ENCODE assay signal across 30 mouse cellular contexts in the genomic region with DNA sequence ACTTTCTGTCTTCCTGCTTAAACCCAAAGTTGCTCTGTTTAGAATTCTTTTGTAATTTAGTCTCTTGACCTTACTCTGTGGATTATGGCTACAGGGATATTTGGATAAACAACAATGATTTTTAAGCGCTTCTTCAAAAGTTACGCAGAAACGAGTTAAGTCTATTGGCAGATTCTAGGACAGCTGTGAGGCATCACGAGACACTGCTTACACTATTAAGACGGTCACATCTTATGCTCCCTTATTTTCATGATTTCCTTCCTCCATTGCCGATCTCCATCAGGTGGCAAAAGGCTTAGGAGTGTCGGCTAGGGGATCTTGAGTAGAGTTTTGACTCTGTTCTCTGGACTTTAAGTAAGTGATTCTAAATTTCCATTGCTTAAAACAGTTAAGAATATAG. TPM values are rescaled to one million over a fixed set of nuclear protein-coding genes. Genes with fewer than 3 reads are reported as not detected.
A peak's percentile ranks its signal among the peaks of the same experiment; 100 is the strongest.
DNase-seq lines count a peak whose midpoint lies in the region; ATAC-seq and TF ChIP-seq lines count a peak whose summit lies in the region.
"Had no signal": no experiment of that assay in that cellular context is flagged by ENCODE, and none has a peak within 500 bp of the region (broad histone marks: within the 10 kb centered on the region; RNA-seq: fewer than 3 reads in every experiment).

No protein-coding gene starts in this region.

- H3K4me1 ChIP-seq in lung, embryonic 14.5 days (ENCODE audit: insufficient read depth) = 0 out of 2 replicates have a peak, but pooled peaks cover 3% of the 10 kb centered on the region
- H3K4me1 ChIP-seq in lung, postnatal 0 days (ENCODE audit: insufficient read depth, low read depth, low read length) = no peaks in the 10 kb centered on the region
- H3K4me1 ChIP-seq: embryonic facial prominence, embryonic 13.5 days; embryonic facial prominence, embryonic 15.5 days; forebrain, embryonic 10.5 days; forebrain, embryonic 12.5 days had no signal

- ATAC-seq in lung, embryonic 14.5 days (ENCODE audit: insufficient read depth) = peak; percentile 71; the same call in 1 of the 2 replicates
- no peak for ATAC-seq in lung, postnatal 0 days
- ATAC-seq in monocyte, adult 5-6 weeks (replicated peaks; ENCODE audit: insufficient number of reproducible peaks, low FRiP score, low TSS enrichment, poor library complexity, severe bottlenecking) = no peak
- no peak for ATAC-seq in megakaryocyte, adult 5-6 weeks (ENCODE audit: poor library complexity, severe bottlenecking)
- ATAC-seq: forebrain, embryonic 14.5 days had no signal

- H3K27ac ChIP-seq in lung, embryonic 14.5 days (ENCODE audit: low read depth) = no peak overlapping the region
- no peak overlapping the region for H3K27ac ChIP-seq in lung, postnatal 0 days (ENCODE audit: low read length)
- H3K27ac ChIP-seq: embryonic facial prominence, embryonic 13.5 days; embryonic facial prominence, embryonic 15.5 days; forebrain, embryonic 10.5 days; forebrain, embryonic 12.5 days had no signal

- no peak overlapping the region for H3K4me2 ChIP-seq in lung, embryonic 14.5 days
- no peak overlapping the region for H3K4me2 ChIP-seq in lung, postnatal 0 days (replicated peaks; ENCODE audit: low read depth, low read length)
- H3K4me2 ChIP-seq: embryonic facial prominence, embryonic 13.5 days; embryonic facial prominence, embryonic 15.5 days; forebrain, embryonic 12.5 days had no signal

- no peaks in the 10 kb centered on the region for H3K9me3 ChIP-seq in lung, embryonic 14.5 days (ENCODE audit: low read depth, low read length)
- no peaks in the 10 kb centered on the region for H3K9me3 ChIP-seq in lung, postnatal 0 days (ENCODE audit: low read length)
- H3K9me3 ChIP-seq: embryonic facial prominence, embryonic 13.5 days; embryonic facial prominence, embryonic 15.5 days; forebrain, embryonic 10.5 days; forebrain, embryonic 12.5 days had no signal

- 0 out of 2 replicates have a peak, but pooled peaks cover 7% of the 10 kb centered on the region for H3K36me3 ChIP-seq in lung, embryonic 14.5 days (ENCODE audit: insufficient read depth)
- H3K36me3 ChIP-seq in lung, postnatal 0 days (ENCODE audit: insufficient read depth, low read length) = peaks cover 8% of the 10 kb centered on the region; the same call in 1 of the 2 replicates
- H3K36me3 ChIP-seq: embryonic facial prominence, embryonic 13.5 days; embryonic facial prominence, embryonic 15.5 days; forebrain, embryonic 10.5 days; forebrain, embryonic 12.5 days had no signal

- no peaks in the 10 kb centered on the region for H3K27me3 ChIP-seq in lung, embryonic 14.5 days (ENCODE audit: insufficient read depth, low read length)
- no peaks in the 10 kb centered on the region for H3K27me3 ChIP-seq in lung, postnatal 0 days (replicated peaks; ENCODE audit: insufficient read depth, low read length)
- H3K27me3 ChIP-seq: embryonic facial prominence, embryonic 13.5 days; embryonic facial prominence, embryonic 15.5 days; forebrain, embryonic 12.5 days had no signal

- H3K9ac ChIP-seq in lung, embryonic 14.5 days = no peak overlapping the region
- H3K9ac ChIP-seq in lung, postnatal 0 days (replicated peaks; ENCODE audit: low read depth) = no peak overlapping the region
- H3K9ac ChIP-seq: embryonic facial prominence, embryonic 13.5 days; embryonic facial prominence, embryonic 15.5 days; forebrain, embryonic 12.5 days had no signal

- 49% methylated on average over 7 of the region's 7 CpGs for WGBS in lung, embryonic 14.5 days
- 73% methylated on average over 7 of the region's 7 CpGs for WGBS in lung, postnatal 0 days

- peak; percentile 83 for DNase-seq in lung, embryonic 14.5 days
- DNase-seq in lung, adult 18-20 months = no peak
- peak; percentile 27 for DNase-seq in lung, postnatal 0 days (ENCODE audit: low spot score)
- DNase-seq in lung, postnatal 4 days = no peak
- DNase-seq in lung, postnatal 14 days = peak; percentile 51
- peak; percentile 63 for DNase-seq in lung, postnatal 36 days
- DNase-seq: adrenal gland, adult 2 months; adrenal gland, postnatal 10 days; adrenal gland, postnatal 25 days; cerebellum, adult 11 months; cerebellum, adult 18-20 months; cerebellum, adult 8-10 months; cerebellum, adult 9-11 months; cerebellum, postnatal 14 days; cerebellum, postnatal 36 days; embryo, embryonic 11 days had no signal

- H3K4me3 ChIP-seq in lung, embryonic 14.5 days (ENCODE audit: low read depth, low read length) = no peak overlapping the region
- no peak overlapping the region for H3K4me3 ChIP-seq in lung, postnatal 0 days (ENCODE audit: low read depth, low read length)
- H3K4me3 ChIP-seq: embryonic facial prominence, embryonic 13.5 days; embryonic facial prominence, embryonic 15.5 days; erythroblast, embryonic 14.5 days; forebrain, embryonic 10.5 days; forebrain, embryonic 12.5 days had no signal

- TF ChIP-seq CTCF in lung, embryonic 14.5 days (IDR thresholded peaks at IDR 0.05; ENCODE audit: low read depth) = no peak
- no peak for TF ChIP-seq CTCF in lung, postnatal 0 days (IDR thresholded peaks at IDR 0.05)

- TF ChIP-seq EP300 in lung, postnatal 0 days (IDR thresholded peaks at IDR 0.05) = no peak

RNA-seq across cellular contexts. Expression of gene Hsd17b11, which starts 11.5 kb away (rescaled TPM):
- polyA plus RNA-seq in lung, embryonic 14.5 days (2014; fragmentation: Nextera tagmentation; extraction: Ambion mirVana) = 4.2 and 4.4 TPM in 2 replicates
- polyA plus RNA-seq in lung, postnatal 0 days (2015; fragmentation: Nextera tagmentation; extraction: Ambion mirVana) = 15.9 and 17.8 TPM in 2 replicates
- total RNA-seq in monocyte, adult 5-6 weeks (2017) = 90.1 to 135 TPM (median 123 TPM) in 3 replicates
- 81.4 and 90.7 TPM in 2 replicates for total RNA-seq in megakaryocyte, adult 5-6 weeks (2015)
- 97.2 and 115 TPM in 2 replicates for total RNA-seq in megakaryocyte, adult 5-6 weeks (2017)

RNA-seq across cellular contexts. Expression of gene Hsd17b13, which starts 33.1 kb away (rescaled TPM):
- 0.23 and 0.61 TPM in 2 replicates for polyA plus RNA-seq in lung, embryonic 14.5 days (2014; fragmentation: Nextera tagmentation; extraction: Ambion mirVana)
- polyA plus RNA-seq in lung, postnatal 0 days (2015; fragmentation: Nextera tagmentation; extraction: Ambion mirVana) = 0.20 TPM in 1 of 2 replicates, not detected in the other
- total RNA-seq in monocyte, adult 5-6 weeks (2017) = 0.68 TPM in 1 of 3 replicates, not detected in the others
- total RNA-seq in megakaryocyte, adult 5-6 weeks (2015) = not detected in 2 replicates
- total RNA-seq in megakaryocyte, adult 5-6 weeks (2017) = not detected in 2 replicates
- total RNA-seq: adrenal gland, postnatal 25 days; common myeloid progenitor, adult 5-6 weeks; ES-E14; MEL had no signal
- polyA plus RNA-seq: adrenal gland, adult 2 months; brain, embryonic 14.5 days; C2C12; embryonic facial prominence, embryonic 11.5 days; embryonic facial prominence, embryonic 13.5 days; erythroblast, embryonic 14.5 days; forebrain, embryonic 10.5 days; forebrain, embryonic 12.5 days; forebrain, embryonic 14.5 days had no signal

RNA-seq across cellular contexts. Expression of gene Nudt9, which starts 35.8 kb away (rescaled TPM):
- 62.0 and 66.6 TPM in 2 replicates for polyA plus RNA-seq in lung, embryonic 14.5 days (2014; fragmentation: Nextera tagmentation; extraction: Ambion mirVana)
- polyA plus RNA-seq in lung, postnatal 0 days (2015; fragmentation: Nextera tagmentation; extraction: Ambion mirVana) = 58.8 and 66.0 TPM in 2 replicates
- total RNA-seq in monocyte, adult 5-6 weeks (2017) = 35.1 to 55.6 TPM (median 38.7 TPM) in 3 replicates
- 17.9 and 22.9 TPM in 2 replicates for total RNA-seq in megakaryocyte, adult 5-6 weeks (2015)
- 31.4 and 34.2 TPM in 2 replicates for total RNA-seq in megakaryocyte, adult 5-6 weeks (2017)

Comparison
In these comparisons a context has a peak if more than half of its experiments do, and no peak if none do; other contexts are left out.
1. DNase-seq: peak in lung, embryonic 14.5 days (single experiment), lung, postnatal 0 days (single experiment), lung, postnatal 14 days (single experiment) and lung, postnatal 36 days (single experiment); none in lung, adult 18-20 months (0 of 2) and lung, postnatal 4 days (0 of 2).